Mouse (Mus musculus): ENCODE results near the gene Lyrm7. TPM values are rescaled to one million over a fixed set of nuclear protein-coding genes. Genes with fewer than 3 reads are reported as not detected.

Lyrm7 gene
- polyA plus RNA-seq, 1 experiment = 0.42 TPM

DNA sequence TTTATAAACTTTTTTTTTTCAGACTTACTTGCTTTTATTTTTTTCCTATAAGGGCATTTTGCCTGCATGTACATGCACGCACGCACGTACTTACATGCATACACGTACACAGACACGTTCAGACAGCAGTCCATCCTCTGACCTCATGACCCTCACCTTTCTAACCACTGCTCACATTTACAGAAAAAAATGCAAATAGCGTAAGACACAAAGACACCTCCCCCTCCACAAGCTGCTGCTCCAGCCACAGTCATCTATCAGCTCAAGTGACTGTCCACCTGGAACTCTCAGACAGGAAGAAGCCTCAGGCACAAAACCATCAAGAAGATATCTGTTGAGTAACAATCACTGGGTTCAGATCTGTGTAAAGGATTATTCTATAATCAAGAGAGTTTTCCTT, 78.5 kb downstream of the Lyrm7 start:
- Histone ChIP-seq H3K4me1 (ENCODE audit: control insufficient read depth, insufficient read depth, insufficient read length) (peaks cover 21% of the 10 kb centered on the region; the same call in 1 of the 2 replicates), H3K36me3 (ENCODE audit: control insufficient read depth, insufficient read depth, low read length) (no peaks in the 10 kb centered on the region), H3K27ac (ENCODE audit: insufficient read depth, low read length) (no peak overlapping the region), H3K4me3 (ENCODE audit: extremely low read depth, insufficient read depth, insufficient read length) (no peak overlapping the region), H3K27me3 (ENCODE audit: control insufficient read depth, insufficient read depth, low read length) (no peaks in the 10 kb centered on the region)
- DNase-seq (ENCODE audit: low read depth in 1 of 2, low spot score in 2 of 2) = no peak
- WGBS = 68% methylated on average over 6 of the region's 6 CpGs
- TF ChIP-seq POLR2A (IDR thresholded peaks at IDR 0.05; ENCODE audit: low read depth, low read length) (no peak), CTCF (IDR thresholded peaks at IDR 0.05; ENCODE audit: extremely low read depth, insufficient read depth, insufficient read length, insufficient replicate concordance) (no peak)

- Histone ChIP-seq H3K27ac (ENCODE audit: insufficient read depth, low read length) (no peak overlapping the region), H3K4me3 (ENCODE audit: extremely low read depth, insufficient read depth, insufficient read length) (no peak overlapping the region), H3K27me3 (ENCODE audit: control insufficient read depth, insufficient read depth, low read length) (no peaks in the 10 kb centered on the region), H3K4me1 (ENCODE audit: control insufficient read depth, insufficient read depth, insufficient read length) (peaks cover 35% of the 10 kb centered on the region), H3K36me3 (ENCODE audit: control insufficient read depth, insufficient read depth, low read length) (no peaks in the 10 kb centered on the region)
- DNase-seq (ENCODE audit: low read depth in 1 of 2, low spot score in 2 of 2) = no peak
- WGBS = 76% methylated on average over 1 of the region's 1 CpGs
- TF ChIP-seq CTCF (IDR thresholded peaks at IDR 0.05; ENCODE audit: extremely low read depth, insufficient read depth, insufficient read length, insufficient replicate concordance) = no peak
- TF ChIP-seq POLR2A (IDR thresholded peaks at IDR 0.05; ENCODE audit: low read depth, low read length) = no peak
Measured at GRCm38 (mm10) chr11:54779946-54780345, 80.8 kb downstream of the Lyrm7 start.

DNA sequence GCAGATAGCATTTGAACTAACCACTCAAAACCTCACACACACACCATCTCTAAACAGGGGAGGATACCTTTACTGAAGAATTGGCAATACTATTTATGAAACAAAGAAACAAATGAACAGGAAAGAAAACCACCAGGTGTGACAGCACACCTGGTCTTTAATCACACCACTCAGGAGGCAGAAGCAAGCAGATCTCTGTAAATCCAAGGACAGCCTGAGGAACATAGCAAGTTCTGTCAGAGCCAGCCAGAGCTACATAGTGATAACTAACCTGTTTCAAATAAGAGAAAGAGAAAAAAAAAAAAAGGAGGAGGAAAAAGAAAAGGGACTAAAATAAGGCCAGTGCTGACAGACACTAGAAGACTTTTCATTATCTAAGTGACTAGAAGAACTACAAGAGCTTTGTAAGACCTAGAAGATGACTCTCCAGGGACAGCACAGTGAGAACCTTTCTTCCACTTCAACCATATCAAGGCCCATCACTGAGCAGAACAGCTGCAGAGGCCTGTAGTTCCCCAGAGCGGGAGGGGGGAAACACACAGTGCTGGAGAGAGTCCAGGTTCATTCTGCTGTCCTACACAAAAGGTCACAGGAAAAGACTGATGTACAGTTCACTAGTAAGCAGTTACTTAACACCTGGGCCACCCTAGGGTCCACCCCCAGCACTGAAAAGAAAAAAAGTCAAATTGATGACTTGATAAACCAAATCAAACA, 82.4 kb downstream of the Lyrm7 start:
- H3K27me3 ChIP-seq (ENCODE audit: control insufficient read depth, insufficient read depth, low read length) = no peaks in the 10 kb centered on the region
- peak overlapping the region; percentile 54 for H3K27ac ChIP-seq (ENCODE audit: insufficient read depth, low read length)
- WGBS = 3% methylated on average over 1 of the region's 1 CpGs
- TF ChIP-seq CTCF (IDR thresholded peaks at IDR 0.05; ENCODE audit: extremely low read depth, insufficient read depth, insufficient read length, insufficient replicate concordance) = no peak
- no peak for TF ChIP-seq POLR2A (IDR thresholded peaks at IDR 0.05; ENCODE audit: low read depth, low read length)
- no peaks in the 10 kb centered on the region for H3K36me3 ChIP-seq (ENCODE audit: control insufficient read depth, insufficient read depth, low read length)
- no peak overlapping the region for H3K4me3 ChIP-seq (ENCODE audit: extremely low read depth, insufficient read depth, insufficient read length)
- peaks cover 38% of the 10 kb centered on the region for H3K4me1 ChIP-seq (ENCODE audit: control insufficient read depth, insufficient read depth, insufficient read length)
- DNase-seq (ENCODE audit: low read depth in 1 of 2, low spot score in 2 of 2) = peak in 1 of 2 experiments; percentile 48

- Histone ChIP-seq H3K4me1 (ENCODE audit: control insufficient read depth, insufficient read depth, insufficient read length) (peaks cover 37% of the 10 kb centered on the region), H3K36me3 (ENCODE audit: control insufficient read depth, insufficient read depth, low read length) (no peaks in the 10 kb centered on the region), H3K27me3 (ENCODE audit: control insufficient read depth, insufficient read depth, low read length) (no peaks in the 10 kb centered on the region), H3K27ac (ENCODE audit: insufficient read depth, low read length) (peak overlapping the region; percentile 81), H3K4me3 (ENCODE audit: extremely low read depth, insufficient read depth, insufficient read length) (no peak overlapping the region)
- TF ChIP-seq CTCF (IDR thresholded peaks at IDR 0.05; ENCODE audit: extremely low read depth, insufficient read depth, insufficient read length, insufficient replicate concordance) (no peak), POLR2A (IDR thresholded peaks at IDR 0.05; ENCODE audit: low read depth, low read length) (no peak)
- DNase-seq (ENCODE audit: low read depth in 1 of 2, low spot score in 2 of 2) = no peak
- 60% methylated on average over 6 of the region's 6 CpGs for WGBS
Measured at GRCm38 (mm10) chr11:54777387-54778130, 83.2 kb downstream of the Lyrm7 start.

Other genes starting within 250 kb of the Lyrm7 start
- 55.8 and 58.5 TPM in 2 replicates for gene Cdc42se2, start 73.2 kb downstream of the Lyrm7 start, polyA plus RNA-seq (2012; rRNA removed)
- gene Hint1, start 5.5 kb upstream of the Lyrm7 start, polyA plus RNA-seq (2012; rRNA removed) = 164 and 168 TPM in 2 replicates
- gene Gpx3, start 41.5 kb upstream of the Lyrm7 start, polyA plus RNA-seq (2012; rRNA removed) = 62.8 and 70.0 TPM in 2 replicates
- gene Tnip1, start 102.0 kb upstream of the Lyrm7 start, polyA plus RNA-seq (2012; rRNA removed) = 54.6 and 65.5 TPM in 2 replicates
- 104 and 116 TPM in 2 replicates for gene Anxa6, start 172.5 kb upstream of the Lyrm7 start, polyA plus RNA-seq (2012; rRNA removed)
- 8.9 and 10.6 TPM in 2 replicates for gene Ccdc69, start 217.2 kb upstream of the Lyrm7 start, polyA plus RNA-seq (2012; rRNA removed)
- gene Gm2a, start 237.2 kb upstream of the Lyrm7 start, polyA plus RNA-seq (2012; rRNA removed) = 98.3 and 128 TPM in 2 replicates

Measured in spleen, adult 2 months (tissue).